Mouse (Mus musculus): ENCODE measurements at regions not wholly inside any gene's neighbourhood (a gene's known extent, or its start where the extent isn't known, plus 50 kb on each side); places are given as distances from the start of the nearest gene placed in this dataset.

- DNase-seq, result no peak
These were observed 144.1 kb downstream of the Klf7 start for GRCm38 (mm10) chr1:63977956-63978355.

- DNase-seq, result no peak
These were observed 144.7 kb downstream of the Klf7 start for GRCm38 (mm10) chr1:63977302-63977888.

- no peak for DNase-seq
These were observed 145.2 kb downstream of the Klf7 start for GRCm38 (mm10) chr1:63976862-63977261.

- no peak for DNase-seq
These were observed 154.2 kb downstream of the Klf7 start for GRCm38 (mm10) chr1:63967849-63968248.

GRCm38 (mm10) chr1:63965446-63965845, 156.6 kb downstream of the Klf7 start:
- DNase-seq, result no peak

- DNase-seq, result no peak
These were observed 157.6 kb downstream of the Klf7 start for GRCm38 (mm10) chr1:63964519-63964918.

- DNase-seq, result no peak
These were observed 166.3 kb downstream of the Klf7 start for GRCm38 (mm10) chr1:63955701-63956355.

GRCm38 (mm10) chr1:63954876-63955513, 167.1 kb downstream of the Klf7 start:
- no peak for DNase-seq

- no peak for DNase-seq
These were observed 167.9 kb downstream of the Klf7 start for GRCm38 (mm10) chr1:63954172-63954571.

- DNase-seq, result peak; percentile 77
These were observed 168.7 kb downstream of the Klf7 start for GRCm38 (mm10) chr1:63953229-63953883.

GRCm38 (mm10) chr1:63951663-63952062, 170.4 kb downstream of the Klf7 start:
- DNase-seq, result peak; percentile 14

GRCm38 (mm10) chr1:63947278-63947677, 174.8 kb downstream of the Klf7 start:
- no peak for DNase-seq

- DNase-seq, result no peak
These were observed 175.2 kb downstream of the Klf7 start for GRCm38 (mm10) chr1:63946834-63947233.

- no peak for DNase-seq
These were observed 175.7 kb upstream of the 4933402D24Rik start for GRCm38 (mm10) chr1:63944786-63945185.

- DNase-seq, result no peak
These were observed 169.3 kb upstream of the 4933402D24Rik start for GRCm38 (mm10) chr1:63938416-63938815.

GRCm38 (mm10) chr1:63937480-63937879, 168.4 kb upstream of the 4933402D24Rik start:
- no peak for DNase-seq

GRCm38 (mm10) chr1:63934570-63935280, 165.7 kb upstream of the 4933402D24Rik start:
- DNase-seq, result no peak

GRCm38 (mm10) chr1:63932484-63932883, 163.4 kb upstream of the 4933402D24Rik start:
- no peak for DNase-seq

- no peak for DNase-seq
These were observed 160.5 kb upstream of the 4933402D24Rik start for GRCm38 (mm10) chr1:63929362-63930125.

- DNase-seq, result no peak
These were observed 159.8 kb upstream of the 4933402D24Rik start for GRCm38 (mm10) chr1:63928850-63929249.

GRCm38 (mm10) chr1:63928361-63928760, 159.3 kb upstream of the 4933402D24Rik start:
- DNase-seq, result no peak

All from kidney, postnatal 10 days (tissue).